Mouse (Mus musculus) stomach, postnatal 0 days (tissue): ENCODE measurements around the gene Hoxd4. TPM values are rescaled to one million over a fixed set of nuclear protein-coding genes. Genes with fewer than 3 reads are reported as not detected.

Source experiments
- ATAC-seq: fragments of 200-750 bp; cut with Nextera tagmentation; 2 replicates; pipeline ENCODE4 v1.8.0; 2017; ENCODE audit not compliant: low FRiP score, low TSS enrichment
- DNase-seq: peaks from one replicate; pipeline ENCODE4 v3.0.0-alpha.2; 2016; ENCODE audit warnings: low spot score
- H3K27ac ChIP-seq: fragments of 300-500 bp; sonication (generic); replicated peaks from 2 replicates; pipeline ENCODE4 v1.5.1; 2014; ENCODE audit warnings: mild to moderate bottlenecking, control low read depth
- H3K27me3 ChIP-seq: fragments of 300-500 bp; sonication (generic); 2 replicates; pipeline ENCODE4 v1.6.1; 2014; ENCODE audit warnings: low read length; ENCODE audit not compliant: control insufficient read depth, insufficient read depth
- H3K36me3 ChIP-seq: fragments of 300-500 bp; sonication (generic); 2 replicates; pipeline ENCODE4 v1.6.1; 2014; ENCODE audit warnings: low read length, mixed read lengths; ENCODE audit not compliant: control insufficient read depth, insufficient read depth
- H3K4me1 ChIP-seq: fragments of 300-500 bp; sonication (generic); replicated peaks from 2 replicates; pipeline ENCODE4 v1.6.1; 2014; ENCODE audit warnings: antibody characterized with exemption; ENCODE audit not compliant: control insufficient read depth, insufficient read depth
- H3K4me2 ChIP-seq: fragments of 300-500 bp; sonication (generic); replicated peaks from 2 replicates; pipeline ENCODE4 v1.6.1; 2014; ENCODE audit warnings: low read depth, mild to moderate bottlenecking, control low read depth, moderate library complexity
- H3K4me3 ChIP-seq: fragments of 300-500 bp; sonication (generic); 2 replicates; pipeline ENCODE4 v1.5.1; 2014; ENCODE audit warnings: low read depth, low read length, control low read depth
- H3K9ac ChIP-seq: fragments of 300-500 bp; sonication (generic); 2 replicates; pipeline ENCODE4 v1.6.1; 2014; ENCODE audit warnings: mild to moderate bottlenecking, low read length, control low read depth, mixed read lengths
- H3K9me3 ChIP-seq: fragments of 300-500 bp; sonication (generic); 2 replicates; pipeline ENCODE4 v1.6.1; 2016; ENCODE audit warnings: low read length; ENCODE audit not compliant: control insufficient read depth
- CTCF ChIP-seq: IDR thresholded peaks from 2 replicates; pipeline ENCODE4 v1.5.1; 2016; ENCODE audit warnings: antibody characterized with exemption, low read depth, mild to moderate bottlenecking, moderate library complexity
- EP300 ChIP-seq: optimal IDR thresholded peaks from 2 replicates; pipeline ENCODE3; 2016; ENCODE audit warnings: antibody characterized with exemption
- WGBS: fragments of 180-500 bp; shearing (Covaris S2); extraction: QIAGEN DNeasy Blood & Tissue Kit; methylation state at CpG from one replicate; pipeline ENCODE4 v1.1.7; 2014; 5-methylcytosine and 5-hydroxymethylcytosine counted together
- polyA plus RNA-seq: library from polyadenylated mRNA; unstranded; fragments of >200 nt; fragmentation: Nextera tagmentation; extraction: Ambion mirVana; gene quantifications from 2 replicates; pipeline ENCODE4 v1.2.1, GENCODE M21; 2015

Hoxd4 gene
- polyA plus RNA-seq, 1 experiment from 2014 or later, result 0.08 TPM

DNA sequence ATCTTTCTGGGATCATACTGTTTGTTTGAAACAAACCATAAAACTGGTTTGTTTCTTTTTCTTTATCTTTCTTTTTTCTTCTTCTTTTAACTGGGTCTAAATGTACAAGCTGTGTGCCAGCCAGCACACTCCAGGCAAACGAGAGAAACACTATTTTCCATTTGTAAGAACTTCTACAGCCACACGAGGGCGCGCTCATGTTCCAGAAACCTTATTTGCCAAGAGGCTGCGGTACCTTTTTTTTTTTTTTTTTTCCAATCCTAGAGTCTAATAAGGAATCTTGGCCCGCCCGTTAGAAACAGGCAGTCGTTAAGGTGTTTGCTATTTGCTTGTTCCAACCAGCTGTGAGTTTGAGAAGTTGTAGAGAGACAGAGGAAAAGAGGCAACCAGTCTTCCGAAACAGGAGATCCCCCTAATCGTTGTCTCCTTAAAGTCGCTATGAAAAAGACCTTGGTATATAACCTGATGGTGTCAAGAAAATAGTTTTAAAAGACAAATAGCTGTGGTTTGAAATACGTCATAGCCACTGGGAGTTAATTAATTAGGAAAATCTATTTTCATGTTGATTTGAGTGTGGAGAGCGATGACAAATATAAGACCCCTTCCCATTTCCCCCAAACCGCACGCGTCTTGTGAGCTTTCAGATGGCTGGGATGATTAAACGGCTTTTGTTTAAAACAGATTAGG, 25.3 kb upstream of the Hoxd4 start:
- no peak for ATAC-seq
- 7% methylated on average over 17 of the region's 17 CpGs for WGBS
- Histone ChIP-seq H3K27me3 (peaks cover 51% of the 10 kb centered on the region), H3K27ac (no peak overlapping the region), H3K4me3 (no peak overlapping the region), H3K9me3 (no peaks in the 10 kb centered on the region), H3K9ac (no peak overlapping the region), H3K36me3 (no peaks in the 10 kb centered on the region), H3K4me2 (no peak overlapping the region), H3K4me1 (no peaks in the 10 kb centered on the region)
- DNase-seq, result peak; percentile 72
- no peak for TF ChIP-seq EP300
- TF ChIP-seq CTCF, result peak; percentile 78

DNA sequence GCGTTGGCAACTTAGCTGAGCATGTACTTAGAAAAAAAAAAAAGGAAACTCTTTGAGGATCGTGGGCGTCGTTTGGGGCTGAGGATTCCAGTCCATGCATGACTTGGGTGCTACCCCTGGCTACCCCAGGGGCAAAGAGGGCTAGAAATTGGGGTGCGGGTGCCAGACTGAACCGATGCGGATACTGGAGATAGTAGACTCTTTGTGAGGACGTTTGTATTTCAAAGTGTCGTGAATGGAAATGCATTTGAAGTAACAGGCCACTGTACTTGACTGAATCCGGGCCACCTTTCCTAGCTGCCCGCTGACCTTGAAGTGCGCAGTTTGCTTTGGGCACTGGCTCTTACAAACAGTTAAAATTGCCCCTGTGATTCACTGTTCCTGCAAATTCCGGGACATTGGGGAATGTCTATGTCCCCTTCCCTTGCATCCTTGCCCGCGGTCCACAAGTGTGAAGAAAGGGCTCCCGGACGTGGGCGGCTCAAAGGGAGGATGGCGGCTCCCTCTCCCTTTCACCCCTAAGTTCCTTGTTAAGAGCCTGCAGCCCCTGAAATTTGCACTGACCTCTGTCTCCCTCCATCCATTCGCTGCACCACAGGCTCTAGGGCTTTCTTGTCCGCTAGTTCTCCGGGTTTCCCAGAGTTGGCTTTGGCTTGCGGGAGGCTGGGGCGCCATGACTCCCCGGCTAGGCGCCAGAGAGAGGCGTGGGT, 24.6 kb upstream of the Hoxd4 start:
- Histone ChIP-seq H3K9me3 (no peaks in the 10 kb centered on the region), H3K27ac (no peak overlapping the region), H3K4me1 (no peaks in the 10 kb centered on the region), H3K4me2 (no peak overlapping the region), H3K9ac (no peak overlapping the region), H3K36me3 (no peaks in the 10 kb centered on the region), H3K4me3 (no peak overlapping the region), H3K27me3 (peaks cover 51% of the 10 kb centered on the region)
- ATAC-seq, result no peak
- TF ChIP-seq CTCF, result no peak
- no peak for TF ChIP-seq EP300
- WGBS, result 1% methylated on average over 27 of the region's 27 CpGs
- no peak for DNase-seq

DNA sequence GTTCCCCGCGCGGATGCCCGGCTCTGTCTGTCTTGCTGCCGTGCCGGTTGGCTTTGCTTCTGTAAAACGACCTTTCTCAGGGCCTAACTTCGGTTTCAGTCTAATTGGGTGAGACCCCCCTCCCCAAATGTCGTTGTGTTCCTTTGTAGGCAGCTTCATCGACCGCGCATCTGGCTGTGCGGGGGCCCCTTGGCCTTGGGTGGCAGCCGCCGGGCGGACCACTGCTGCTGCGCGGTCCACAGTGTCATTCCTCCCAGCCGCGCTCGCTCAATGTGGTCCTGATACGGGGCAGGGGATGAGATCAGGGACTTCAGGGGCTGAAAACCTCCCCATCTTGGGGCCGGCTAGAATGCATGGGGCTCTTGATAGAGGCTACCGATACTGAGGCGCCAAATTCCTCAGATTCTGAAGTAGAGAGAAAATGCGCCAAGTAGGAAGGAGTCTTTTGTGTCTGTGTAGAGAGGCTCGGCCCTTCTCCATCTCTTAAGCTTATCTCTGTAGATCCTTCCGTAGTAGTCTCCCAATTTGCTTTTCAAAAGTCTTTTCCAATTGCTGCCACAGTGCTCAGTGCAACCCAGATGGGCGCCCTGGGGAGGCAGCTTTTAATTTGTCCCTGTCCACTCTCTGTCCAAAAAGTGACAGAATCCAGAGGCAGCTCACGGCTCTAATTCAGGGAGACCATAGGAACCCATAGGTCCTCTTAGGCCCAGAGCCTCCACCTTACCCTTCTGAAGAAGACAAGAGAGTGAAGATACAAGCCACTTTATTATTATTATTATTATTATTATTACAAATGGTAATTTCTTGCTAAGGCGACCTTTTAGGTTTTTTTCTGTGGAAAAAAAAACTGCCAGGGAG, 23.8 kb upstream of the Hoxd4 start:
- ATAC-seq (no peak), DNase-seq (no peak)
- WGBS, result 2% methylated on average over 31 of the region's 31 CpGs
- H3K9me3 ChIP-seq, result no peaks in the 10 kb centered on the region
- H3K36me3 ChIP-seq, result no peaks in the 10 kb centered on the region
- H3K9ac ChIP-seq, result no peak overlapping the region
- H3K27me3 ChIP-seq, result peaks cover 50% of the 10 kb centered on the region
- H3K4me3 ChIP-seq, result no peak overlapping the region
- no peak overlapping the region for H3K27ac ChIP-seq
- TF ChIP-seq CTCF, result no peak
- no peak for TF ChIP-seq EP300
- H3K4me2 ChIP-seq, result no peak overlapping the region
- H3K4me1 ChIP-seq, result no peaks in the 10 kb centered on the region

DNA sequence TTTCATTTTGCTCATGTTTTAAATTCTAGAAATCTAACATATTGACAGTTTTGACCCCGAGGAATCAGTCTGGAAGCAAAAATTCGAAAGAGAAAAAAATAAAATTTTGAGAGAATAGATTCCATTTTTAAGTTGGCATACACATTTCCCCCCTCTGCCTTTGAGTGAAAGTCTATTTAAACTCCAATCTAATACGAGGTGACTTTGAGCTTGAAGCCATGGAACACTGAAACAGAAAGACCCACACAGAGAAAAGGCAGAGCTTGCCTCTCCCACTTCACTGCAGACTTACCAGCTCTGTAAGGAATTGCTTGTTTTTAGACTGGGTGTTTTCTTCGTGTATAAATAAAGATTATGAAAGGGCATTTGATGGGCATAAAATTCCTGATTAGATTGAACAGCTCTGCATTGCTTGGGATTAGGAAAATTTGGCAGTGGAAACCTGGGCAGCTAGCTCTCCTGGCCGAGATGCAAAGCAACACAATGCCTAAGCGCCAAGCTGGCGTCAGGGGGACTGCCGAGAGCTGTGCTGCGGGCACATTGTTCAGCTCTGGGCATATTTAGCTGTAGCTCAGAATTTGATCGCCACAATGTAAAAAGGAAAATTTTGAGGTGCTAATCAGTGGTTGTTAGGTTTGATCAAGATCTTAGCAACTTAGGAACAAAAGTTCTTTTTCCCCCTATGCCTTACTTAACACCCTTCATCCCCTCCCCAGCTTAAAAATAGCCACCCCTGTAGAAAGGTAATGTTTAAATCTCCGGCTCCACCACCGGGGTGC, 22.7 kb upstream of the Hoxd4 start:
- Histone ChIP-seq H3K4me3 (no peak overlapping the region), H3K4me1 (no peaks in the 10 kb centered on the region), H3K27me3 (peaks cover 47% of the 10 kb centered on the region), H3K9me3 (no peaks in the 10 kb centered on the region), H3K36me3 (no peaks in the 10 kb centered on the region), H3K4me2 (no peak overlapping the region), H3K9ac (no peak overlapping the region), H3K27ac (no peak overlapping the region)
- no peak for TF ChIP-seq EP300
- no peak for TF ChIP-seq CTCF
- 8% methylated on average over 12 of the region's 12 CpGs for whole genome bisulfite sequencing
- no peak for ATAC-seq
- no peak for DNase-seq

DNA sequence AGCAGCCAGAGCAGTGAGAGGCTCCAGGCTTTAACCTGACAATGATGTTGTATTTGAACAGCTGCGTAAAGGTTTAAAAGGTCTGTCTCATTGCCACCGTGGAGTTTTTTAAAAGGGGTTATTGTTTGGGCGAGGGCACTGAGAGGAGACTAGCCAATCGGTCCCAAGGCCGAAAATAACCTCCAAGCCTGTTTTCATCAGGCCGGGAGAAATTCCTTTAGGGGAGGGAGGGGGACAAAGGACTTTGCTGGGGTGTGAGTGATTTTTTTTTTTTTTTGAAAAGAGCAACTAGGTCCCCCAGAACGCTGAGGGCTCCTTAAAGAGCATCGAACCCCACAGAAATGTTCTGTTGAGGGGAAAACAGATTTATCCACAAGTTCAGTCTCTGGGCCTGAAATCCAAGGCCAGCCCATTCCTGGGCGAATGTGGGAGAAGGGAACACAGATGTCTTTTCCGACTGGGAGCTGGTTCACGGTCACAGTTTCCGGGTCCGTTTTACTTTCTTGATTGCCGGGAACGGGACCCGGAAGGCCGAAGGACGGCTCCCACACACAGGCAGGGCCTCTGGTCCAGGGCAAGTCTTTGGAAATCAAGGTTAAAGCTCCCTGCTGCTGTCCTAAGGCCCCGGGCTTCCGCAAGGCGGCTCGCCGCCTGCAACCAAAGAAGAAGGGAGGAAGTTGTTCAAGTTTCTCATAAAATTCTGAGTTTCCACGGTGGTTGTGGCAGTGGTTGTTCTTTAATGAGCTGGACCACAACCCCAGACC, 22.0 kb upstream of the Hoxd4 start:
- WGBS, result 4% methylated on average over 24 of the region's 24 CpGs
- H3K4me3 ChIP-seq, result no peak overlapping the region
- no peak overlapping the region for H3K4me2 ChIP-seq
- ATAC-seq (no peak), DNase-seq (no peak)
- no peaks in the 10 kb centered on the region for H3K36me3 ChIP-seq
- H3K9me3 ChIP-seq, result no peaks in the 10 kb centered on the region
- no peak overlapping the region for H3K9ac ChIP-seq
- H3K27me3 ChIP-seq, result peaks cover 43% of the 10 kb centered on the region
- TF ChIP-seq CTCF, result no peak
- no peak for TF ChIP-seq EP300
- no peaks in the 10 kb centered on the region for H3K4me1 ChIP-seq
- H3K27ac ChIP-seq, result no peak overlapping the region
